Mouse (Mus musculus) cerebellum, adult 2 months (tissue): Measurements from ENCODE around the gene Foxk1.

Experiments used
- CTCF ChIP-seq: fragments of 200-500 bp; IDR thresholded peaks from 2 replicates; pipeline ENCODE4 v1.5.1; 2011; ENCODE audit warnings: low read depth, mild to moderate bottlenecking, control low read depth, low read length, moderate library complexity, borderline replicate concordance; ENCODE audit not compliant: insufficient read depth
- POLR2A ChIP-seq: fragments of 200-500 bp; IDR thresholded peaks from 2 replicates; pipeline ENCODE4 v1.6.1; 2011; ENCODE audit warnings: low read length, control low read depth, borderline replicate concordance; ENCODE audit not compliant: insufficient read depth

DNA sequence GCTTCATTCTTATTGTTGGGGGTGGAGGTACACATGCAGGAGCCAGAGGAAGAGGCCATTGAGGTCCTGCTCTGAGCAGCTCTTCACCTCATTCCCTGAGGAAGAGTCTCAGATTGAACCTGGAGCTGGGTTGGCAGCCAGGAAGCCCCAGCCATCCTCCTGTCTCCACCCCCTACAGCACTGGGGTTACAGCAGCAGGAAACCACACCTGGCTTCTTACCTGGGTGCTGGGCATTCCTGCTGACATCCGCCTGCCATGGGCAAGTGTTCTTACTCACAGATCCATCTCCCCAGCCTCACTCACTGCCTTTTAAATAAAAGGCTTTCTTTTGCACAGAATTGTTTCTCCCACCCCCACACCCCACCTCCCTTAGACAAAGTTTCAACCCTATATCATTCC is 3.0 kb downstream of the Foxk1 start:
- TF ChIP-seq CTCF: no peak
- no peak for TF ChIP-seq POLR2A
